Mouse (Mus musculus) WW6 (cell line): ENCODE data around the gene Tuba1a.
A peak's percentile ranks its signal among the peaks of the same experiment; 100 is the strongest.
"Not testable (repeated sequence)": the region's sequence is repeated elsewhere in the genome, so short reads cannot be mapped to it uniquely, and the experiment has no call there.

ENCODE experiments used
- DNase-seq: peaks from one replicate; pipeline ENCODE4 v3.0.0-alpha.2; 2013; ENCODE audit warnings: low read depth, low spot score

Gene Tuba1a

DNA sequence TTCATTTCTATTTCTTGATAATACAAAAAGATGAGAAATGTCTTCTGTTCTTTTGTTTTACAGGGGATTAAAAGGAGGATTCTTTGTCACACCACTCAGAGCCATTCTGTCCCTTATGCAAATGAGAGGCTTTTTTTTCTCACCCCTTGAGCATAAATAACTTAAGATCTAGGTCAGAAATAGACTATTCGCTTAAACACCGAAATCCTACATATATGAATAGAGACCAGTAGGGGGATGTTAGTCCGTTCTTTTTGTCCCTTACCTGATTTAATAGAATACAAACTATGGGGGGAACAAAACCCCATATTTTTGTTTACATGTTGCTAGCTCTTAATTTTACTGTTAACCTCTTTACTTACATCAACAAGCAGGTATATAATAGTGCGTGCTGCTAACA lies 2.5 kb upstream of the Tuba1a start:
- DNase-seq = no peak

DNA sequence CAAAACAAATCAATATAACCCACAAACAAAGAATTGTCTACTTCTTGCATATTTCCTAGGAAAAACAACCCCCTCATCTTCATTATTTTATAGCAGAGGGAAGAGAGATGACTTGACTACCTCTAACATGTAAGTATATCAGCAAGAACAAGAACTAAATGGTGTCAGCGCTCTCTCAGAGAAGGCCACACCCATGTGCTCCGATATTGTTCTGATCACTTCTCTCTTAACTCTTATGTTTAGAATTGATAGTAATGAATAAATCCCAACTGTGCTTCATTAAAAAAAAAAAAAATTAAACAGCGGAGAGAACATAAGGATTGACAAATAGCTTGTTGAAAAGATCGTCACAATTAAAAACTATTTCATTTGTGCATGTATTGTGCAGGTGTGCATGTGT lies 1.8 kb upstream of the Tuba1a start:
- no peak for DNase-seq

DNA sequence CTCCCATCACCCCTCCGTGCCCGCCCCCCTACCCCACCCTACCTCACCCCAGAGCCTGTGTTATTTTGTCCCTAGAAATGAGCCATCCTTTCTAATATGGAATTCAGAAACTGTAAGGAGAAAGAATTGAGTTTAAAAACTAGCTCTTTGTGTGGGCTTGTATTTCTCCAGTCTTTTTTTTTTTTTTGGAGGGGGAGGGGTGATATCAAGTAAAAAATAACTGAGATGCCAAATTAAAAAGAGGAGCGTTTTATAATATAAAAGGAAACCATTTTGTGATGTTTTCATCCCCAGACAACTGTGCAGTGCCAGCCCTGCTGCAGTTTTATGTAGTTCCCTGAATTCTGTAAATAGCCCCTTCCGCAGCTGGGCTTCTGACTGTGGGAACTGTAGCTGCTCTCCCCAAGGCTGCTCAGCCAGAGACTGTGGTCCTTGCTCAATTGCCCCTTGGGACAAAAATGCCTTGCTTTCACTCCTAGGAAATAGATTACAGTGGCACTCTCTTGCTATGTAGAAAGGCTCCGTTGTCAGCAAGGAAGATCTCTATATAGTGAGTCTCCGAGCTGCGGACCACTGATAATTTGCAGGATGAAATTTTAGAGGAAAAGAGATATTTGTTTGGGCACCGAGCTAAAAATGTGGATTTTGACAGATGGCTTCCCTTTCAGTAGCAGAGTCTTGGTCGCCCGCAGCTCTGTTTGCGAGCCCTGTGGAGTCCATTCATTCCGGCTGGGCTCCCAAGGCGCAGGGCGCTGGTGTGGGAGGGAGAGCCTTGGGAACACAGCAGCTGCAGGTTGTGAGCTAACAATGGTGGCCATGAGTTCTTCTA lies 1.1 kb upstream of the Tuba1a start:
- DNase-seq = no peak

DNA sequence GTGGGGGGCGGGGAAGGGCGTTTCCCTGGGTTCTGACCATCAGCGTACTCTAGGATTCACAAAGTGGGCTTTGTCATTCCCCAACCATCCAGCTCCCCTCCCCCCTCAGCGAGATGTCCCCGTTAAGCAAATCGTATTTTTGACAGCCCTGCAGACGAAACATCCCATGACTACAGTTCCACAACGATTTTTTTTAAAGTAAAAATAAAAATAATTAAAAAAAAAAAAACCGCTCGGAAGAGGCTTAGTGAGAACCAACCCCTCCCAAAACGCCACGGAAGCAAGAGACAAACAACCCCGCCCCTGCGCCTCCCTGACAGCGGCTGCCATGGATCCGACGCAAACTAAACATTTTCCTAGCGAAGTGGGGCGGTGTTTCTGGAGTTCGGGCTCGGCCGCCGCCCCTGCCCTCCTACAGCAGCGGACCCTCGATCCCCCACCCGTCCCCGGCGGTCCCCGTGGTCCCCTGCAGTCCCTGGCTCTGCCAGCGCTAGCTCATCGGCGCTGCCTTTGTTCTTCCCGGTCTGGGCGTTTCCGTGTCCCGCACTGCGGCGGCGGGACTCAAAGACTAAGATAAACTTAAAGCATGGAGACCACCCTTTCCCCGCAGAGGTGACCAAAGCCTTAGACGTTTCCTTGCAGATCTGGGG lies 627 bp downstream of the Tuba1a start:
- no peak for DNase-seq

DNA sequence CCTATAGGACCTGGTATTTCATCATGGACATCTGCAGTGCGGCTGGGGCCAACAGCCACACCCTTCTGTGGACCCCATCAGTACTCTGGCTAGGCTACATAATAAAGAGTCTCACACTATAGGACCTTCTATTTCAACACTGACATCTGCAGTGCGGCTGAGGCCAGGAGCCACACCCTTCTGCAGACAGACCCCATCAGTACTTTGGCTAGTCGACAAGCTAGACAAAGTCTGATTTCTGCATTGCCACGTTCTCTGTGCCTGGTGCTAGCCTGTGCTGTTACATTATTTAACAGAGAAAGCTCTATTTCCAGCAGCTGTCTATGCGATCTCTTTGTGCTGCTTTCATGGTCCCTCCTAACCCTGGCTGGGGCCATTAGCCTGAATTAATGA lies 1.4 kb downstream of the Tuba1a start:
- no peak for DNase-seq

DNA sequence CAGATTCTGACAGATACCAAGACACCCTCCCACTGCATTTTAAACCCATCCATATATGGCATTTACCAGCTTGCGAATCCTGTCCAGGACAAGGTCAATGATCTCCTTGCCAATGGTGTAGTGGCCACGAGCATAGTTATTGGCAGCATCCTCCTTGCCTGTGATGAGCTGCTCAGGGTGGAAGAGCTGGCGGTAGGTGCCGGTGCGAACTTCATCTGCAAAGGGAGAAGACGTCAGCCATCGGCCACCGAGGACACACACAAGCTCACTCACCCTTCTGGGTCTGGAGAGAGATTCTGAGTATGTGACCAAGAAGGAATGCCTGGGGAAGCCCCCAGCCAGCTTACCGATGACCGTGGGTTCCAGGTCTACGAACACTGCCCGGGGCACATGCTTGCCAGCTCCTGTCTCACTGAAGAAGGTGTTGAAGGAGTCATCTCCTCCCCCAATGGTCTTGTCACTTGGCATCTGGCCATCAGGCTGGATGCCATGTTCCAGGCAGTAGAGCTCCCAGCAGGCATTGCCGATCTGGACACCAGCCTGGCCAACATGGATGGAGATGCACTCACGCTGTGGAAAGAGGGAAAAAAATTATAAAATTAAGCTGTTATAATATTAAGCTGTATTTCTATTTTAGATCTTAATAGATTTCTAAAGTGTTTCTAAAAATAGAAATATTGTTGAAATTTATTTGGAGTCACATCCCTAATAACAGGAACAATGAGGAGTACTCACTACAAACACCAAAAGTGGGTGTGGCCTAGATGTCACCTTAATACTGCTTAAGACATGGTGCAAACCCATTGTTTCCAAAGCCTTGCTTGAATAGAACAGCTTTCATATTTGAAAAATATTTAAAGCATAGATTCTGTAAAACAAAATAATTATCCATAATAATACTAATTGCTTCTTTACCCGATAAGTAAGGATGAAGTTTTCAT lies 2.1 kb downstream of the Tuba1a start:
- not testable (repeated sequence) for DNase-seq

DNA sequence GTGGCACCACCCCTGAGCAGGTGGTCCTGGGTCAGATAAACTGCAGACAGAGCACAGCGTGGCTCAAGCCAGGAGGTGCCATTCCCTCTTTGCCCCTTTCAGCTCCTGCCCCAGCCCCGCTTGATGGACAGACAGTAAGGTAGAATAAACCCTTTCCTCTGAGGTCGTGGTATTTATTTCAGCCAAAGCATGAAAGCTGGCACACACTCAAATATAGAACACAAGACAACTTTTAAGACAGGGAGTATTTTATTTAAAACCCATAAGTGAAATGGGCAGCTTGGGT lies 4.0 kb downstream of the Tuba1a start:
- DNase-seq = no peak

DNA sequence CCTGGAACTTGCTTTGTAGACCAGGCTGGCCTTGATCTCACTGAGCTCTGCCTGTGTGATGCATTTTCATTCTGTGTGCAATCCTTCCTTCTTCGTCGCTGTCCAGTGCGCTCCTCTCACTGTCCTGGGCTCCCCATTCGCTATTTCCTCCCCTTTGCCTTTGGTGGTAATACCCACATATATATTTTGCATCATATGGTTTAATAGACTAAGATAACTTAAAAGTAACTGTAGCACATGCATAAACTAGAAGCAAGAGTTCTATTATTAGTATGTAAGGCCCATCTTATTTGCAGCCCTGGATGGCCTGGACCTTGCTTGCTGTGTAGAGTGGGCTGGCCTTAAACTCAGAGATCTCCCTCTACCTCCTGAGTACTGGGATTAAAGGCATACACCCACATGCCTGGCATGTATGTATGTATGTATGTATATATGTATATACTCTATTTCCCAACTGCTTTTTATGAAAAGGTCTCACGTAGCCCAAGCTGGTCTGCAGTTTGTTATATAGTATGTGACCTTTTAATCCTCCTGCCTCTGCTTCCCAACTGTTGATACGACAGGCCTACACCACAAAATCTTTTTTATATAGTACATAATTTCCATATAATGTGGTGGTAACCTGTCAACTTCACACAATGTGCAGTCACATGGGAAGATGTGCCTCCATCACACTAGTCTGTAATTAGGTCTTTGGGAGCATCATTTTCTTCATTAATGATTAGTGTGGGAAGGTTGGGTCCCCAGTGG lies 4.5 kb downstream of the Tuba1a start:
- no peak for DNase-seq

DNA sequence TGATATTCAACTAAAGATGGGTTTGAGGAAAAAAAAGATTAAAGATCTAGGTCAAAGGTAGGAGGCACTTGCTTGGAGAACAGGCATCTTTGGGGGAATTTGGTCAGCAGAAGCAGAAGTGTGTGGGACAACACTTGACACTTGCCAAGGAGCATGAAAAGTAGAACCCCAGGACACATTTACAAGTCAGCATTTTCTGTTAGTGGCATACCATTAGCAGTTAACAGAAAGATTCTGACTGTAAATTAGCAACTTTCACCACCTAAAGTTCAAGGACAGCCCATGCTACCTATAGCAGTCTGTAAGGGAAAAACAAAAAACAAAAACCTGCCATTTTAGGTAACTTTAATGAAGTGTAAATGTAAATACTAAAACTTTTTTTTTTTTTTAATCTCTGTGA lies 5.1 kb downstream of the Tuba1a start:
- DNase-seq = no peak

DNA sequence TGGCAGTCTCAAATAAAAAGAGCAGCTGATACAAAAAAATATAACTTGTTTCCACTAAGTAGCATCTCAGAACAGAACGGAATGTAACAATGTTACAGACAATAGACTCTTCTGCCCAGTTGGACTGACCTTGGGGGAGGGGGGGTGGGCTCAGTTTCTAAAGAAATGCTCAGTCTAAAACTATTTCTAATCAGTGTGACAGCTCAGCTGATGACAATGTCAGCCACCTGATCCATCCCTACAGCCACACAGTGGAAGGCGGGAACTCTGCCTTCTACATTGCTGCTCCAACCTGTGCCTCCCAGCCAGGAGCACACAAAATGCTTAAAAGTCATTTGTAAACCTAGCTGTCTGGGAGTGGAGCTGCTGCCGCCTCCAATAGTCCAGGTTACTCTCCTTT lies 5.6 kb downstream of the Tuba1a start:
- DNase-seq = no peak

DNA sequence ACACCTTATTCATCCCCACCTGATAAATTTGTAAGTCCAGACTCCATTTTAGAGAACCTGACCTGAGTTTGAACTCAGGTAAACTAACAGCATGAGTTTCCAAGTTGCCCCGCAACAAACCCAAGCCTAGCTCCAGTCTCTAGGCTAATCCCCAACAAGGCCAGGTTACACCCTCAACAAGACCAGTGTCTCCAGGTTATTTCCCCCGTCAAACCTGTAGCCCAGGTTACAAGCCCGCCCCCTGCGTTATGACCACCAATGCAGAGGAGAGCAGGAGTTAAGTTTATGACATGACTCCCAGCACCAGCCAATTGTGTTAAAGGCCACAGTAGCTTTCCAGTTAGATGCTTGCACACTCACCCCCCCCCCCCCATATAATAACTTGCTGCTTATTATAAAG lies 10.4 kb downstream of the Tuba1a start:
- DNase-seq = no peak

DNA sequence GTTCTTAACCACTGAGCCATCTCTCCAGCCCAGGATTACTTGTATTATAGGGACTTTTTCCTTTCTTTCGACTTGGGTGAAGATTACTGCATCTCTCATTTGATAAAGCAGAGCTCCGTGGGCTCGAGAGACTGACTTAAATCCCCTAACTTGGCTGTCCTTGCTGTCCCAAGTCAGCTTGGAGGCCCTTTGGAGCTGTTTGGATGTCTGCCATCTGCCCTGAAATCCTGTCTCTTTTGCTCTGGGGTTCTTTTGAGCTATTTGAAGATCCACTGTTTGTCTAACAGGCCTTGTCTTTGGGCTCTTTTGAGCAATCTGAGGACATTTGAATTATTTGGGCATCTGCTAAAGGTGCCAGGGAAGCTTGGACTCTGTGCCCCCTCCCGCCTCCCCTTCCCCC lies 11.4 kb downstream of the Tuba1a start:
- DNase-seq = no peak

DNA sequence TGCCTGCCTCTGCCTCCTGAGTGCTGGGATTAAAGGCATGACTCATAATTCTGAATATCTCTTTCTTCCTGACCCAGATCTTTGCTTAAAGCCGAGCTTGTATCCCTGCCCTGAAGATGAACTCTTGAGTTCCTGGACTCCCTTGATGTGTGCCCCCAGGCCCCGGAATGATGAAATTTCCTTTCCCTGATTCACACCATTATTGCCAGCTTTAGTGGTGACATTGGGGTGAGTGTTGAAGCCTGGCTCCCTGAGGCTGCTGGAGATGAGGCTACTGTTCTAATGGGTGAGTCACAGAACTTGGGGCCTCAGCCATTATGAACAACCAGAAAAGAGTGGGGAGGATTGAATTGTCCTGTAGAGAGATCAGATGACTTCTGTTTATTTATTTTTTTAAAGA lies 12.0 kb downstream of the Tuba1a start:
- DNase-seq = no peak

DNA sequence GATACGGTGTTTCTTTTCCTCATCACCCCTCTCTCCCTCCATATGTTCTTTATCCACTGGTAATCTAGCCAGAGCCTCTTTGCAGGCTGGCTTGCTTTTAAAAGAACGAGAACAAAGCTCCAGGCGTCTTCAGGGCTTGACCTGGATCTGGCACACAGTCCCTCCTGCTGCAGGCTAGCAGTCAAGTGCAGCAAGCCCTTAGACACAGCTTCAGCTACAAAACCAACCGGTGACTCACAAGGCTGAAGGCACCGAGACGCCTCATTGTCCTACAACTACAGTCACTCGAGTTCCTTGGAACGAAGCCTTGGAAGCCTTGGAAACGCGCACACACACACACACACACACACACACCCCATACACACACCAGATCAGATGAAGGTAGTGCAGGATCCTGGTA lies 12.7 kb downstream of the Tuba1a start:
- DNase-seq = no peak

DNA sequence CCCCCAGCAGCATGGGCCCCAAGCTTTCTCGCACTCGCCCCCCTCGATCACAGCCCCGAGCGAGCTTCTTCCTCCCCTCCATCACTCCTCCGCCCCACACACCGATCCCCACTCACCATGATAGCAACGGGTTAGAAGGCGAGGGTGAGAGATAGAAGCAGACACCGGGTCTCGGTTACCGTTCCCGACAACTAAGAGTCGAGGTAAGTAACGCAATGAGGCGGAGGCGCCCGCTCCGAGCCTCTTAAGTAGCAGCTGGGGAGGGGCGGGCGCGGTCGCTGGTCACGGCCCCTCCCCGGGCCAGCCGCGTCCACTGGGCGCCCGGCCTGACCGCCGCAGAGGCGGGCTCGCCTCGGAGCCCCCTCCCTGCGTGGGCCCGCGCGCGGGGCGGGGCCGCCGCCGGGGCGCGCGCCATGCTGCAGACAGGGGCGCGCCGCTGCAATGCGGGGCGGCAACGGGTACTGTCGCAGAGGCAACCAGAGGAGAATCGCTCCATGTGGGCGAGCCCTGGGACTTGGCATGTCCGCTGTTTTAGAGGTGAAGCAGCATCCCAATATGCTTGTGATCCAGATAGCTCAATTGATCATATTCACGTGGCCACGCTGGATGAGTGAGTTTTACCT lies 19.2 kb downstream of the Tuba1a start, which contains the start of gene Tuba1b:
Gene Tuba1b, minus strand, starts transcription at position 349 of the 623 bp plus-strand sequence.
- peak; percentile 55 for DNase-seq

DNA sequence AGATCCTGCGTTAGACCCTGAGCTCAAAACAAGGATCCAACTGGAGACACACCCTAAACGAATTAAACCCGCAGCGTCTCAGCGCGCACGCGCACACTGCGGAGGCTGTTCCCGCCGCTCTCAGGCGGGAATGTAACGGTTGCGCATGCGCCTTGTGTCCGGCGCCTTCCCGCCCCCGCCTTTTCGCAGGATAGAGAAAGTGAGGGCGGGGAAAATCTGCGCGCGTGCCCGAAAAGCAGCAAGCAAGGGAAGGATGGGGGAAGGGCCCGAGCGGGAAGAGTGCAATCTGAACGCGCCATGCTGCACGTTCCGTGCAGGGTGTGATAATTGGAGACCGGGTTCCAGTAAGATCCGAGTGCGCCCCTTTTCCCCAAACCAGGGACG lies 19.7 kb downstream of the Tuba1a start:
- peak; percentile 92 for DNase-seq

DNA sequence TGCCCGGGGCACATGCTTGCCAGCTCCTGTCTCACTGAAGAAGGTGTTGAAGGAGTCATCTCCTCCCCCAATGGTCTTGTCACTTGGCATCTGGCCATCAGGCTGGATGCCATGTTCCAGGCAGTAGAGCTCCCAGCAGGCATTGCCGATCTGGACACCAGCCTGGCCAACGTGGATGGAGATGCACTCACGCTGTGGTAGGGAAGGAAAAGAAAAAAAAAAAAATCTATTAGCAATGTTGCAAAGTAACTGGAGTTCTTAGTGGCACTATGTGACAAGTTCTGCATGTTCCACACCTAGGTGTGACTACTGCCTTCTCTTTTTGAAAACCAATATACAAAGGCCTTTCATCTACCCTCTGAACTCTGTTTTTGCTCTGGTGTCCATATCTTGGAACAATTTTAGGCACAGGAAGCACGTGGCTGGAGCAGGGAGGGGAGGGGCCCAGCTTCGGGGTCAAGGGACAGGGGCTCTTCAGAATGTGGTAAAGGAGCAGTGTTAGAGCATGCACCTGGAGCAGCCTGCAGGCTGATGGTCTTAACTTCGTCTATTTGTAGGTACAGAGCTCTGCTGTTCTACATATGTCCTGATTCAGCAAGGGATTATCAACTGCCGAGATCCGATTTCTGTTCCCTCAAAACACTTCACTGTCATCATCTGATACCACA lies 20.4 kb downstream of the Tuba1a start:
- not testable (repeated sequence) for DNase-seq

DNA sequence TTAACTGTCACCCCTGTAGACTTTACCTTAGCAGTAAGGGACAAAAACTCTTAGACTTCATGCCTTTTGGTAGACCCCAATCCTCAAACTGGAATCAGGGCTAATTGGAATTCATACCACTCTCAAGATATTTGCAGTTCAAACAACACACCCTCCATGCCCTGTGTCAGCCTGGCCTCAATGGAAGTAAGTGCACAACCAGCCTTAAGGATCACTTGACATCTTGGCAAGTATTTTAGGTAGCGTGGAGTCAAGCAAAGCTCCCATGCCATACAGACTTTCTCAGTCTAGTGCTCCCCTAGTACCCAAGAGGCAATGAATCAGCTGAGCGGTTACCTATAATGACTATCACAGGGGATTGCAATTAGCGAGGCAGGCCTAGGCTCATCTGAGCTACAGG lies 22.5 kb downstream of the Tuba1a start:
- DNase-seq = no peak

DNA sequence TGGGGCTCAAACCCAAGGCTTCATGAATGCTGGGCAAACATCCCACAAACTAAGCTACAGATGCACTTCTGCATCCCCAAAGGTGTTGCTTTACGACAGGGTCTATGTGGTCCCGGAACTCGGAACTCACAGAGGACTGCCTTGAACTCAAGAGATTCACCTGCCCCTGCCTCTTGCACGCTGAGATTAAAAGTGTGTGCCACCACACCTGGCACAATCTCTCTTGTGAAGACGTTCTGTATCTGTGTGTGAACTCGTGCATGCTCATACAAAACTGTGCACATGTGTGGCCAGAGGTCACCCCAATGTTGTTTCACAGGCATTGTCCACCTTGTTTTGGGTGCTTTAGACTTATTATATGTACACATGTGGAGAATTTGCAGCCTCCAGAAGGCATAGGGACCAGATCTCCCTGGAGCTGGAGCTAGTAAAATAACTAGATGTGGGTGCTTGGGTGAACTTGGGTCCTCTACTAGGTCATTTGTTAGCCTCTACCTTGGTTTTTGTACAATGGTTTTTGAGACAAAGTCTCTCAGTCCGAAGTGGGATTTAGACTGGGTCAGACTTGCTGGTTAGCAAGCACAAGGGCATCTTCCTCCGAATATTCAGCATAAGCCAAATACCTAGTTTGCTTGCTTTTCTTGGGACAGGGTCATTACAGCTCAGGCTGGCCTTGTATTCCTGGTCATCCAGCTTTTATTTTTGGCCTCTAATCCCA lies 23.3 kb downstream of the Tuba1a start:
- no peak for DNase-seq

DNA sequence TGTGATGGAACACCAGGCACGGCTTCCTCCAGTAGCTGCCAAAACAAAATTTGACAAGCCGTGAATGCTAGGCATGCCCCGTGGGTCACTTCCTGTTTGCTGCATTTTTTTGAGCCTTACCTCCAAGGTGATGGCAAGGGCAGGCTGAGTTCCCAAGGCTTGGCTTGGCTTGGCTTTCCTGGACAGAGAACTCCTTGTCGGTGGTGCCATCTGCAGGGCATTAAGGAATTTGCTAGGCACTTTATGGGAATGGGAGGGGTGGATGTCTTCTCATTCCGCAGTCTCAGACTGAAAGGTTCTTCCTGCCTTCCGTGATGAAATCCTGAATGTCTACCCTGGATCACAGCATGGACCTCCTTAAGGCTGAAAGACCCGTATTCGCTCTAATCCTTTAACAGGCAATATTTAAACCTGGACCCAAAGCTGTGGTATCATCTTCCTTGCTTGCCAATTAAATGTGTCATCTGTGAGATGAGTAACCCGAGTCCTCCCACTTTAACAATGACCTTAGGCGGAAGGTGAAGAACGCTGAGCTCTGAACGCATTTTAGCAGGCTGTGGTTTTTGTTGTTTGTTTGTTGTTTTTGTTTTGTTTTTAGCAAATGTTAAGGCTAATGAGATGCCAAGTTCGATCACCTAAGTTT lies 24.8 kb downstream of the Tuba1a start:
- DNase-seq = no peak
